Mouse (Mus musculus) brain, embryonic 14.5 days (tissue): ENCODE data around the gene Sost.

Source experiments
- CTCF ChIP-seq: fragments of 200-500 bp; IDR thresholded peaks from 2 replicates; pipeline ENCODE4 v1.5.1; 2012; ENCODE audit warnings: inconsistent platforms, mild to moderate bottlenecking, moderate library complexity, borderline replicate concordance; ENCODE audit not compliant: insufficient read depth, insufficient read length; ENCODE audit errors: extremely low read depth
- POLR2A ChIP-seq: fragments of 200-500 bp; IDR thresholded peaks from 2 replicates; pipeline ENCODE4 v1.6.1; 2012; ENCODE audit warnings: mild to moderate bottlenecking, inconsistent platforms, borderline replicate concordance; ENCODE audit not compliant: poor library complexity, insufficient read depth, insufficient read length, severe bottlenecking; ENCODE audit errors: extremely low read depth

- TF ChIP-seq CTCF, result no peak
- no peak for TF ChIP-seq POLR2A
Observed at GRCm38 (mm10) chr11:101973496-101973895, 6.7 kb upstream of the Sost start.
